Mouse (Mus musculus): ENCODE data around the gene Uckl1. TPM values are rescaled to one million over a fixed set of nuclear protein-coding genes. Genes with fewer than 3 reads are reported as not detected.

Gene Uckl1
- total RNA-seq, 2 experiments from 2014 or later, result 77.0 to 79.8 TPM

DNA sequence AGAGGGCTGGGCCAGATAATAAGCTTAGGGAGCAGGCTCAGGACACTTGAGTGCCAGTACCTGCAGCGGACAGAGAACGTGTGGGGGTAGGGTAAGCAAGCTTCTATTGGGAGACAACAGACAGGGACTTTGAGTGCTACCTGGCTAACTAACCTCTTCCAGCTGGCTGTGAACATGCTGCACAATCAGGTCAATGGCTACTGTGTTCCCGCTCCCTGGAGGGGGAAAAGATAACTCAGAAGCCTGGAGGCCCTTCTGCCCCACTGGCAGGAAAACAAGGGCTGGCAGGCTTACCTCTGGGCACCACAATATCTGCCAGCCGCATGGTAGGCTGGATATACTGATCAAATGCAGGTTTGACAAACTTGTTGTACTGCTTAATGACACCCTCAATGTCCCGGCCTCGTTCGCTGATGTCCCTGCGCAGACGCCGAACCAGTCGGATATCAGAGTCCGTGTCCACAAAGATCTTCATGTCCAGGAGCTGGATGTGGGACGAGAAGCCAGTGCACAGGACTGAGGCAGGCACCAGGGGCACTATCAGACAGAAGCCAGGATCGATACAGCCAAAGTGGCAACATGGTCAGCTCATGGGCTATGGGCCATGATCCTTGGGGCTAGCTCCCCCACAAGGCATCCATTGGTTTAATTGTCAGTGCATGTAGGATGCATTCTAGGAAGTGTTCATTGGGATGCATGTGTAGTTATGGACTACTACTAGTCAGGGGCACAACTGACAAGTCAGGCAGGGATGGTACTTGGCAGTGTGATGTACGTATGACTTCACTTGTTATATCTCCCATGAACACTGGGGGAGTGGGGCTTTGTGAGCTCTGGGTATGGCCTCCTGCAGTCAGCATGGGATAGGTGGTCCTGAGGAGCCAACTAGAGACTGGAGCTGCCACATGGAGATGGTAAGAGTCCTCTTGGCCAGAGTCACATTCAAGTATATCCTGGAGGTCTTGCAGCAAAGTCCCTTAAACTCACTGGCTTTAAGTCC is 11.5 kb downstream of the Uckl1 start:
- DNase-seq, result no peak

DNA sequence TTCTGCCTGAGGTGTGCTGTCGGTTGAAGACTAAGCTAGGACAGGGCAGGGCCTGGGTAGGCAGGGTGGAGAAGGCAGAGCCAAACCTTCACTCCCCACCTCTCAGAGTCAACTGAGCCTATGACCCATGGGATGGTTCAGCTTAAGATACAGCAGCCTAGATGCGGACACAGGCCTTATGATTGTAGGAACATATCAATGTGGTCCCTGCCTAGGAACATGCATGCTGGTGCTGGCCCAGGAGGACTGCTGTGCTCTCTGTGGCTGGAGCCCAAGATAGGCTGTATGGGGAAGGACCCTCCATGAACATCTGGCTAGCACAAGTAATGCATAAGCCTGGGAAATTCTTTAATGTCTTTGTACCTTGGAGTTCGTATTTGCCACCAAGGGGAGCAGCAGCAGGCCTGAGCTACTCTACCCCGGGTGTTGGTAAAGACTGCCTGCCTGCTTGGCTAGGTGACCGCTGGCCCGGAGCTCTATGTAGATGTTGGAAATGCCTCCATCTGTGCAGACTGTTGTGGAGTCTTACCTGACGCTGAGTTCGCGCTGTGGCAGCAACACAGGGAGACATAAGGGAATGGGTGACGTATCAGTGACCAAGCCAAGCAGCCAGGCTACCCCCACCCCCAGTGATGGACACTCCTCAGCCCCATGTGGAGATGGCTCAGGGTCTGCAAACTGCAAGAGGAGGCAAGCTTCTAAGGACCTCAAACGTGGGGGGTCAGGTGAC is 12.6 kb downstream of the Uckl1 start:
- no peak for DNase-seq

DNA sequence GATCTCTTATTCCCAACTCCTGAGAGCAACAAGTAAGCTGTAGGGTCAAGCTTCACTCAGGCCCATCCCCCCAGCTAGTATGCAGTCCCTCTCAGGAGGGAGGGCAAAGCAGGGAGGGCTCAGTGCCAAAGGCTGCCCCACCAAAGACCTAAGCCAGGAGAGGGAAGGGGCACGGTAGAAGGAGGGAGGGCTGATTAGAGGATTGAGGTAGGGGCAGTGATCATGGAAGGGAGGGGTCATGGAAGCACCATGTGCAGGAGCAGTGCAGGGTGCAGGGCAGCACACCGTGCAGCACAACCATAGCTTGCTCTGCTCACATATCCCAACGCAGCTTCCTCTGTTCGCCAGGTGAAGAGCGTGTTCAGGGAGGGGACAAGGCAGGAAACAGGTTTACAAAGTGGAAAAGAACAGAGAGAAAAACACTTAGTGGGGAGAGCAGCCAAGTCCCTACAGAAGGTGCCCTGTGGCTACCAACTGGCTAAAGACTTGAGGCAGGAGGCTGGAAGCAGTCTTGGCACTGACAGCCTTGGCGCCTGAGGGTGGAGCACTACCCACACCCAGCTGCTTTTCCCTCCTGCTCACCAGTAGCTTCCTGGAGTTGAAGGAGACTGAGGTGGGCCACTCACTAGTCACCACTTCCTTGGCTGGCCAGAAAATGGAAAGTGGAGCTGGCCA is 13.6 kb downstream of the Uckl1 start:
- DNase-seq, result no peak

DNA sequence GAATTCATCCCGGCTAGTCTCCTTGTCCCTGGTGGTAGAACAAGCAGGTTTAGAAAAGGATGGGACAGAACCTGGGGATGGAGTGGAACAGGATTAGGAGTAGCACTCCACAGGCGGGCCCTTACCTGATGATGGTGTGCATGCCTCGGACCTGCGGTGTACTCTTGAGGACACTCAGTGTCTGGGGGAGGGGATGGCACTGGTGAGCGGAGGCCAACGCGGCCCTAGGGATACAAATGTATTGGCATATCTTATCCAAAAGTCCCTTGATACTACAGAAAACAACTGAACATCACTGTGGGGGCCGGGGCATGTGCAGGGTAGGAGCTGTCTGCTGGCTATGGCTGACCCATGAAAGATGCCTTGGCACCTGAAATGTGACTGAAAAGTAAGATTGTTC is 14.3 kb downstream of the Uckl1 start:
- no peak for DNase-seq

DNA sequence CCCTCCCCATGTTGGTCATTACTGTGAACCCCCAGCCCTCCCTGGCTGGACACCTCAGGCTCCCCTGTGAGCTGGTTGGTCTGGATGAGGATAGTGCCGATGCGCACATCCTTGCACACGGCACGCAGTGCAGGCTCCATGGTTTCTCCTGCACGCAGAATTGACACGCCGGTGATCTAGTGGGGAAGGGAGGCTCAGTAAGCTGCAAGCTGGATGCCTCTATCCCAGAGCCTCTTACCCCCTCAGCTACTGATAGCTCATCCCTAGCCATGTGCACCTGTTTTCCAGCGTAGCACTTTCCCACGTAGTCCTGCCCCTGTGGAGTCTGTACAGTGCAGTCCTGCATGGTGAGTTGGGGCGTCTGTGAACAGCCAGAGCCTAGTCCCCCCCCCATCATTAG is 14.8 kb downstream of the Uckl1 start:
- no peak for DNase-seq

DNA sequence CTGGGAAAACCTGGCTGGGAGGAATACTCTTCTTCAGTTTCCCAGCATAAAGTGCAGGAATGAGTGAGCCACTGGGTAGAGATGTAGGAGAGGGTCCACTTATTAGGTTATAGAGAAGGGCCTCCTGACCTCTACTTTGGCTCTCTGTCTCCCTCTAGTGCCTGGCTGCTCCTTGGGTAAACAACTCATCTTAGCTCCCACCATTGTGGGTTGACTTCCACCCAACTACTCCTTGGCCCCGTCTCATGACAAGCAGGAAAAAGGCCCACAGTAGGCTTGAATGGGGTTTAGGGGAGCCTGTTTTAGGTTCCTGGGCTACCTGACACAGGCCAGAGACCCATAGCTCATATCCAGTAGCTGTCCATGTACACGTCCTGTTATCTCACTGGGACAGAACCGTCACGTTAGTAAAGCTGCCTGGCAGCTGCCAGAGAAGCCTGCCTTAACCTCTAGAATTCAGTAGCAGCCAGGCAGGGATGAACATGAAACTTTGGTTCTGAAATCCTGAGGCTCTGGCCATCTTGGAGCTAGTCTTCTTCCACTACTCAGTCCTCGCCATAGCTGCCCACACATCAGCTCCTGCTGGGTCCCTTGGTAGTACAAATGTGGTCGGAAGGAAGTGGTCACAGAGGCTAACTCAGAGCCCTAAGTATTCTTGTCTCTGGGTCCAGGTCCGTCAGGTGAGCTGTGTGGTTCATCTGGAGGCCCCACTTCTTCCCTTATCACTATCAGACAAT is 16.3 kb downstream of the Uckl1 start:
- DNase-seq, result peak; percentile 45 to 75

DNA sequence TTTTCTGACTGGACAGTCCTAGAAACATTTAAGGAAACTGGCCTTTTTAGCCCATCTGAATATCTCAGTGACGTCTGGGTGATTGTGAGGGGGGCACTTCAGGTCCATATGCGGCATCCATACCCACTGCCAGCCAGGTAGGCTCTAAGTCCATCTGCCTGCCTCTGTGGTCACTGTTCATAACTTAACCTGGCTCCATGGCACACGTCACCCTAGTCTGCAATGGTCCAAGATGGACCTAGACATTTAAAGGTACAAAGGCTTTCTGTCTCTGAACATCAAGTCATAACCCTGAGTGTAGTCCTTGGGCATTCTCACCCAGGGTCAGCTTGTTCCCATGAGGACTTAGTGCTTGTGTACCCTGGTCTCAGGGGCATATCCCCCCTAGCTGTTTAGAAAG is 17.4 kb downstream of the Uckl1 start:
- DNase-seq, result no peak

DNA sequence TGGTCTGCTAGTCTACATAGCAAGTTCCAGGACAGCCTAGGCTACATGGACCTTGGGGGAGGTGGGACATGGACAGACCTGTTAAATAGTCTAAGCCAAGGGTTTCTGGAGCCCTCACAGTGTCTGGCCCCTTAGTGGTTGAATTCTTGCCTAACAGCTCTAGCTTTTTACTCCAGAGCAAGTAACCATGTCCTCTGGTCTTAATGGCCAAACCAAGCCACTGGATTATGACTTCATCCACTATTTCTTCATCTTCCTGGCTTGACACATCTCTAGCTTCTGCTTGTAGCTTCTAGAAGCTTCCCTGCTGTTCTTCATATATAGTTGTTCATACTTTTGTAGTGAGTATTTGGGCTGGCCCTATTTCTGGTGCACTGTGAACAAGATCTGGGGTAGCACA is 30.9 kb downstream of the Uckl1 start:
- DNase-seq, result no peak

DNA sequence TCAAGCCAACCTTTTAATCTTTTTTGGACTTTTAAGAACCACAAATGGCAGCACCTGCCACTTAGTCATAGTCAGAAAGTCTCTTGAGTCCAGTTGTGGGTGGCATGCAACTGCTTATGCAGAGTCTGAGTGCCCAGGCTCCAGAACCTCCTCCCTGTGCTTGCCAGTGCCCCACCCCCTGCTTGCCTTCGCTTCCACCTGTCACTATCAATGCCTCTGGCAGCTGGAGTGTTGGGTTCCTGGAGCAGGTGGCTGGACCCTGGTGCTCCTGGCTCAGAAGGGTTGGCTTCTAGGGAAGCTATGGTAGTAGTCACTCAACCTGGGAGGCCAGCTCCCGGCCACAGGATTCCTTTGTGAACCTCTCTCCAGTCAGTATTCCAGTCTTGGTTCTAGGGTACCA is 34.5 kb downstream of the Uckl1 start:
- no peak for DNase-seq

DNA sequence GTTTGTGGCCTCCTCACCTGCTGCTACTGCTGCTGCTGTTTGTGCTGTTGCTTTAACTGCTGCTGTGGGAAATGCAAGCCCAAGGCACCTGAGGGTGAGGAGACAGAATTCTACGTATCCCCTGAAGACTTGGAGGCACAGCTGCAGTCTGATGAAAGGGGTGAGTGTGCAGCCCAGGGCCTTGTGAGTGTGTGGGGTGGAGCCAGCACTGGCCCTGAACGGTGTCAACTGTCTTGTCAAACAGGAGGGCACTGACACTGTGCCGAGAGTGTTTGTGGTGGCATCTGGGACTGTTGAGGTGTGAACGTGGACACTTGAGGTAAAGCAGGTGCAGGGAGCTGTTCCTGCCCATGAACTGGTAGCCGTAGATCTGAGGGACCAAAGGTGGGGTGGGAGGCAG is 36.0 kb downstream of the Uckl1 start:
- DNase-seq, result no peak

DNA sequence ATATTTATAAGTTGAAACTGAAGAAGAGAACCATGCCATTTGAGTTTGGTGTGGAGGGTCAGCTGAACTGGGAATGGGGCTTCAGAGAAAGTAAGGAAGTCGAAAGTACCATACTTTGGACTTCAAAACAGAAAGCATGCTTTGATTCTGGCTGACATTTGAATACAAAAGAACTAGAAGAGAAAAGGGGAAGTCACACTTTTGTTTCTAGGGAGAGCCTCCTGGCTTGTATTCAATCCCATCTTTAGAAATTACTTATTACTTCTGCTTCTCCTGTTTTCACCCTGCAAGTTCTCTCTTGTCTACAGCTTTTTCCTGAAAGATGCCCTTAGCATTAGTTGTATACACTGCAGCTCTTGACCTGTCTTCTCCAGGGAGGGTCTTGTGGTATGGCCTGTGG is 36.5 kb downstream of the Uckl1 start:
- DNase-seq, result no peak

DNA sequence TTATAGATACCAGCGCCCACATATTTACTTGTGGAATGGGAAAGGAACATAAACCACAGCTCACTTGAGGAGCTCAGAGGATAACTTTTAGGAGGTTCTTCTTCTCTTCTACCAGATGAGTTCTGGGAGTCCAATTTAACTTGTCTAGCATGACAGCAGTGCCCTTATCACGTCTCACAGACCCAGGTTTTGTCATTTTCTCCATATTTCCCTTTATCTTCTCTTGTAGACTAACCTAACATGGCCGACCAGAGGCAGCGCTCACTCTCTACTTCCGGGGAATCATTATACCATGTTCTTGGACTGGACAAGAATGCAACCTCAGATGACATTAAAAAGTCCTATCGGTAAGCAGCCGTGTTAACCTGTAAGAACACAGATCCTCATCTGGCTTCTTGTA is 38.5 kb downstream of the Uckl1 start:
- no peak for DNase-seq

DNA sequence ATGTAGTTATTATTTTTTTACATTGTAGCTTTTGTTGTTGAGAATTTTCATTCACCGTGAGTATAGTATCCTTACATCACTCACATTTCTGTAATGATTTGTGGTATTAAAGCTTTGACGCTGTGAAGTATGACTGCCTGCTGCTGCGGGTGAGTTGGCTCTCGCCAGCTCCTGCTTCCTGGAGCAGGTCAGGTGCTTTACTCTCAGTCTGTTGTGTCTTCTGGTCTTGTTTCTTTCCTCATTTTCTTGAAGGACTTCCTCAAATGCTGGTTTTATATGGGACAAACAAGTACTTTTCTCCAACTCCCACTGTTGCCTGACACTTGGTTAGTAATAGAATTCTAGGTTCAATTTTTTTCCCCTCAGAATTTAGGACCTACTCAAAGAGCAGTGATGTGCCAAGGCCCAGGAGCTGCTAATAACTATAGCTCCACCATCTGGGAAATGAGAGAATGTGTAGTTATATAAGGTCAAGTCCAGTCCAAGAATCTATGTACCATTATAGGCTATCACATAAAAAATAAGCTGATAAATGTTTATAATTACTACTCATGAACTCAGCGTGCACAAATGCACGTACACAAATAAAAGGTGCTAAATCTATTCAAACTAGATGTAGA is 42.8 kb downstream of the Uckl1 start:
- no peak for DNase-seq

DNA sequence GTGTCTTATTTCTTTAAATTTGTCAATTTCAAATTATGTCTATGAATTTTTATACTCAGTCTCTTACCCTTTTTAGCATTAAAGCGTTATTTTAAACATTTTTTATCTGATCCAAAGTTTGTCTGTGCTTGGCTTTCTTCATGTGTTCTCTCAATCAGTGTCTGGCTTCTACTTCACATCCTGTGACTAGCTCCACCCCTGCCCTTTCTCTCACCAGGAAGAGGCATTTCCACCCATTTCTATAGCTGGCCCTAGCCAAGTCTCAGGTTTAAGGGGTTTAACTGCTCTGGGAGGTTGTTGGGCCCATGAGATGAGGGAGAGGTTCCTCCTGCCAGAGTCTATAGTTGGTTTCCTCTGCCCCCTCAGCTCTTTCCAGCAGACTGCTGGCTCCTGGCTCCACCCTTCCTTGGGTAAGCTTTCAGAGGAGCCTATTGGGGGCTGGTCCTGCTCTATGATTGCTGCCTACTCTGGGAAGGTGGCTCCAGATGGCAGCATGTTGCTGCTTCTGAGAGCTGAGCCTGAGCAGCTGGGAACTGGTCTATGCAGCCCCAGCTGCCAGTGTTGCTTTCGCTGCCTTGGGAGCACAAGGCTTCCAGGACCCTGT is 47.1 kb downstream of the Uckl1 start:
- DNase-seq, result no peak

DNA sequence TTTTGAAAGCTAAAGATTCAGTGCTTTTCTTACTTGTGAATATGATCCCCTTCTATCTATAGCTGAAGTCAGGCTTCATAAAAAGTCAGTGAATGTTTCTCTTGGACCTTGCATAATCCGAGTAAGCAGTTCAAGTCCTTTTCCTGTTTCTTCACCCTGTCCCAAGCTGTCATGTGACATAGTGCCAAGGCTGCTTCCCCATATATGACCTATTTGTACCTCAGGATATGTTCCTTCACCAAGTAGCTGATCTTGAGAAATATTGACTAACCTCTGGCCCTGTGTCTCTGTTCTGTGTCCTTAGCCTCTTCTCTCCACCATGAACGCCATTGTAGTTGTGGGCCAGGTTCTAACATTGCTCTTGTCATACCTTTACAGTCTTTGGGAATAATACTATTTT is 48.3 kb downstream of the Uckl1 start:
- no peak for DNase-seq

DNA sequence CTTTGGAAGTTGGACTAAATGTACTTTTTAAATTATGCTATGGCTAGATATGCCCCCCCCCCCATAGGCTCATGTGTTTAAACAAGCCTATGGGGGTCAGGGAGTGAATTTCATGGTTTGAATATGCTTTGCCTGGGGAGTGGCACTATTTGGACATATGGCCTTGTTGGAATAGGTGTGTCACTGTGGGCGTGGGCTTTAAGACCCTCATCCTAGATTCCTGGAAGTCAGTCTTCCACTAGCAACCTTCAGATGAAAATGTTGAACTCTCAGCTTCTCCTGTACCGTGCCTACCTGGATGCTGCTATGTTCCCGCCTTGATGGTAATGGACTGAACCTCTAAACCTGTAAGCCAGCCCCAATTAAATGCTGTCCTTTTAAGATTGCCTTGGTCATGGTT is 52.1 kb downstream of the Uckl1 start:
- DNase-seq, result no peak

DNA sequence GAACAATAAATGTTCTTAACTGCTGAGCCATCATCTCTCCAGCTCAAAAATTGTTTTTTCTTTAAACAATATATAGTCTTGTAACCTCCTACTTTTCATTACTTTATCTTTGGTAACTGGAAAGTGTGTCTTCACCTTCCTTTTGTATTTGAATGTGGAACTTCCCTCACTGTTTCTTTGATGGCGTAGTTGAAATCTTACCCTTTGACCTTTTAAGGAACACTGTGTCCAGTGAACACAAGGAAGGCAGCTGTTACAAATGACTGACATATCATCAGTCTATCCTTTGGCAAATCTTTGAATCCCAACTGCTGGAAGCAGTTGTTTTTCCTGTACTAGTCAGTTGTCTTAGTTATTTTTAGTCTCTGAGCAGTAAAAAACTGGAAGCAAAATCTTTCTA is 55.6 kb downstream of the Uckl1 start:
- DNase-seq, result no peak

DNA sequence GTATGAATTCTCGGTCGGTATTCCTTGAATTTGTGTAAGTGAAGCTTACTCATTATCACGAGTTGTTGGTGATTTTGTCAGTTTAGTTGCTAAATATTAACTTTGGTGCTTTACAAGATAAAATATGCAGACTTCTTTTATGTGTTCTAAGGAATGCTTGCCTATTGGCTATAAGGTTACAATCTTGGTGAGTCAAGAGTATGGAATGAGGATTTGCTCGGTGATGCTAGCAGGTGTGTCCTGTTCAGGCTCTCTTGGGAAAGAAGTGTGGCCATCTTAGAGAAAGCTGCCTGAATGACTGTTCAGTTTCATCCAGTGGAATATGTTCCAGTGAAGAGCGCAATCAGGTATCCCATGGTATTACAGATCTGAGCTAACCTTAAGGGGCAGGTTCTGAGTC is 59.2 kb downstream of the Uckl1 start:
- DNase-seq, result no peak

DNA sequence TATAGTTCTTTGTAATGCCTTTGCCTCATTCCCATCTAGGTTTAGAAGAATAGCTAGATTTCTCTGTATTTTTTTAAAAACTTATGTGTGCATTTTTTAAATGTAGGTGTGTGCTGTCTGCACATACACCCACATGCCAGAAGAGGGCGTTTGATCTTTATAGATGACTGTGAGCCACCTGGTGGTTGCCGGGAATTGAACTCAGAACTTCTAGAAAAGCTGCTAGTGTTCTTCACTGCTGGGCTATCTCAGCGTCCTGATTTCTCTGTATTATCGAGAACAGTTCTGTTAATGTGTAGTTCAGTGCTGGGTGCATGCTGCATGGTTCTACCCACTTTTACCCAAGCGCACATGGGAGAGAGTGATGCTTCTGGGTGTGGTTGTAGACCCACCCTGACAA is 61.9 kb downstream of the Uckl1 start:
- peak; percentile 17 to 22 for DNase-seq

DNA sequence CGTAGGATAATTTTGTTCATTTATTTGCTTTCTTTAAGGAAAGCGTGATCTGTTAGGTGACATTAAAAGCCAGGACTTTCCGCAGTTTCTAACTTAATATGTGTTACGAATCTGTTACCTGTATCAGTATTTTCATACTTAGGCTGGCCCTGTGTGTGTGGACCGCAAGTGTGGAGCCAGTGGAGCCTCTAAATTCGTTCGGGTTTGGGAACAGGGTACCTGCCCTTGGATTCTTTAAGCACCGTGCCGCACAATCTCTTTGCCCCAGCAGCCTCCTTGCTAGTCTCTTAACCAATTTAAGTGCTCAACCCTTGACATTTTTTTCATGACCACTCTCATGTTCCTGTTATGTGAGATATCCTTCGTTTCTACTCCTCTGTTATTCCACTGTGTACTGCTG is 63.2 kb downstream of the Uckl1 start:
- no peak for DNase-seq

DNA sequence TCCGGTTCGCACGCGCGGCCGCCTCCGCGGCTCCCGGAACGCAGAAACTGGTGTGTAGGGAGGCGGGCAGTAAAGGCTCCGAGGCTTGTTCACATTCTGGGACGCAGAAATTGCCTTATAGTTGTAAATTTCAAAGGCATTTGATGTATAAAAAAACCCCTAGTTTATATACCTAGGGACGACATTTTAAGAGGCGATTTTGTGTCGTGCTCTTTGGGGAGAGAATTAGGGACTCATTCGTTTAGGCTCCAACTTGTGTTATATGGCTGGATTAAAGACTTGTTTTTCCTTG is 63.8 kb downstream of the Uckl1 start:
- no peak for DNase-seq

All from adrenal gland, postnatal 36 days (tissue).